Mouse (Mus musculus) ovary, postnatal 36 days (tissue): ENCODE data around the gene Zfp729b.

Experiments used
- DNase-seq: peaks from one replicate; pipeline ENCODE4 v3.0.0; 2022; ENCODE audit warnings: low spot score, mixed read lengths

Gene Zfp729b

GRCm38 (mm10) chr13:67609066-67609876, at the start of gene Zfp729b:
TSS of gene Zfp729b (minus strand) at chr13:67609707.
- peak; percentile 80 for DNase-seq

- DNase-seq = no peak
Measured at GRCm38 (mm10) chr13:67652496-67652895, 43.0 kb upstream of the Zfp729b start.

GRCm38 (mm10) chr13:67637294-67638007, 27.9 kb upstream of the Zfp729b start, which contains the start of the genes Gm49345 and Zfp729a:
TSS of gene Gm49345 (minus strand) at chr13:67637769.
TSS of gene Zfp729a (minus strand) at chr13:67637791.
- peak; percentile 76 for DNase-seq

- no peak for DNase-seq
Measured at GRCm38 (mm10) chr13:67610108-67610507, 601 bp upstream of the Zfp729b start.

GRCm38 (mm10) chr13:67572591-67573189, 36.8 kb downstream of the Zfp729b start:
- no peak for DNase-seq

GRCm38 (mm10) chr13:67553730-67554129, 55.8 kb downstream of the Zfp729b start, which contains the start of gene Zfp748:
TSS of gene Zfp748 (minus strand) at chr13:67553830.
- no peak for DNase-seq

- peak; percentile 76 for DNase-seq
Measured at GRCm38 (mm10) chr13:67552505-67553346, 56.8 kb downstream of the Zfp729b start.

GRCm38 (mm10) chr13:67545941-67546340, 63.6 kb downstream of the Zfp729b start:
- no peak for DNase-seq
